Mouse (Mus musculus): ENCODE measurements around the gene Met. TPM values are rescaled to one million over a fixed set of nuclear protein-coding genes. Genes with fewer than 3 reads are reported as not detected.

Gene Met
- polyA plus RNA-seq (2015; fragmentation: Nextera tagmentation; extraction: Ambion mirVana) = 12.2 and 13.5 TPM in 2 replicates

DNA sequence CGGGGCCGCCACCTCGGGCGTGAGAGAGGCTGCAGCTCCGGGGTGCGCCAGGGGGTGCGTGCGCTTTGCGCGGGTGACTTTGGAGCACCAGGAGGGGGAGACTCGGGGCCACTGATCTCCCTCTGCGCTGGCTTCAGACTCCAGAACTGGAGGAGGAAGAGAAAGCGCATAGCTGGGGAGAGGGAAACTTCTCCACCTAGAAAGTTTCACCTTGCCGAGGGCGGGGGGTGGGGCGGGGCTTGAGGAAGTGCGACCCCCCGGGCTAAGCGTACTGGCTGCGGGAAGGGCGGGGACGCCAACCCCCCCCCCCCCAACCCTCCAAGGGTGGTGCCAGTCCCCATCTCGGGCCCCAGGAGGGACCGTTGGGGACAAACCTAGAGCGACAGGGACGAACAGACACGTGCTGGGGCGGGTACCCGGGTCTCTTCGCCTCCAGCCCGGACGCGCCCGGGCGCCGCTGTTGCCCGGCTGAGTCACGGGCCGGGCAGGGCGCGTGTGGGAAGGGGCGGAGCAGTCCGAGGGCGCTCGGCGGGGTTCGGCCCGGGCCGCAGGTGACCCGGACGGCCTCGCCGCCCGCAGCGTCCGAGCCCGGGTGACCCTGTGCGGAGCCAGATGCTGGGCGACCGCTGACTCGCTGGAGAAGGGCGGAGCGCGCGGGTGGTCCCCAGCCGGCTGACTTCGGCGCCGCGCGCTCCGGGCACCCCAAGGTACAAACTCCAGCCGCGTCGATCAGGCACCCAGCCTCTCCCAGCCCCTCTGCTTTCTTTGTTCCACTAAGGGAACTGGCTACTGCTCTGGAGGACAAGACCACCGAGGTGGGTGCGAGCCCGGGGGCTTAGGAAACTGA is at the start of gene Met:
Met (plus strand) TSS at position 367 of the 847 bp plus-strand sequence.
- Histone ChIP-seq H3K36me3 (no peaks in the 10 kb centered on the region), H3K4me3 (replicated peaks) (peak within 1 kb of the TSS; percentile 70), H3K4me2 (replicated peaks) (peak within 1 kb of the TSS; percentile 95), H3K9me3 (no peaks in the 10 kb centered on the region), H3K4me1 (replicated peaks) (no peaks in the 10 kb centered on the region; the same call in 1 of the 2 replicates), H3K27ac (peak within 1 kb of the TSS; percentile 83), H3K27me3 (replicated peaks) (no peaks in the 10 kb centered on the region), H3K9ac (peak within 1 kb of the TSS; percentile 76)
- under 1% methylated on average over 76 of the region's 78 CpGs for WGBS
- peak; percentile 95 for ATAC-seq

DNA sequence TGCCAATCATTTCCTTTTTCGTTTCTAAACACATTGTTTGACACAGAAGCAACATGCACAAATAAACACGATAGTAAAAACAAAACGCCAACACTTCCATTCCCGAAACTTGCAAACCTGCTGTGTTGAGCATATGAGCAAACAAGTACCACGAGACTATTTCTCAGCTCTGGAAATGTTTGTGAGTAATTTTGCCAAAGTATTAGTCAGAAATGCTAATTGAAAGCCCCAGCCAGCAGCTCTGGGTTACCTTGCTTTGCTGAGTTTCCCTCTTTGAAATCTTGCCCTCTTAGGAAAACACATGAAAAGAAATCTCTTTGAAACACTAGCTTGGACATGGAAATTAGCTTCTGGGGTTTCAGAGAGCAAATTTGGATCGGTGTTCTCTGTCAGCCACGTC is 45.4 kb upstream of the Met start:
- H3K9ac ChIP-seq = no peak overlapping the region
- no peaks in the 10 kb centered on the region for H3K4me1 ChIP-seq (replicated peaks)
- WGBS = 80% methylated on average over 7 of the region's 7 CpGs
- no peaks in the 10 kb centered on the region for H3K27me3 ChIP-seq (replicated peaks)
- no peak for ATAC-seq
- no peaks in the 10 kb centered on the region for H3K9me3 ChIP-seq
- no peak overlapping the region for H3K27ac ChIP-seq
- H3K4me3 ChIP-seq (replicated peaks) = no peak overlapping the region
- H3K36me3 ChIP-seq = no peaks in the 10 kb centered on the region
- H3K4me2 ChIP-seq (replicated peaks) = no peak overlapping the region

DNA sequence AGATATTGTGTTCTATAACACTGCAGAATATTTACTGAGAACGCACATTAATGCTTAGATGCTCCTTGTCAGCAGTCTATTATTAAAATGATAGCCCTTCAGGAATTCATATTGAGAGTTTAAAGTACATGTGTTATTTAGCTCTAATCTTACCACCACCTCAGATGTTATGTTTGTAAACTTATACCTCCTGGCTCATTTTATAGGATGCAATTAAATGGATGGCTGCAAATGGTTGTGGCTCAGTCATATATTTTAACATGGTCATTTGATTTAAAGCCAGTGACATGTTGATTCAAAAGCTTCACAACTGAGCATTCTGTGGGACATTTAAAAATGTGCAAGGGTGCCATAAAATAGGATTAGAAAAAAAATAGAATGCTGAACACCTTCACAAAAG is 41.2 kb upstream of the Met start:
- H3K4me2 ChIP-seq (replicated peaks) = no peak overlapping the region
- ATAC-seq = no peak
- no peak overlapping the region for H3K4me3 ChIP-seq (replicated peaks)
- no peaks in the 10 kb centered on the region for H3K27me3 ChIP-seq (replicated peaks)
- no peaks in the 10 kb centered on the region for H3K4me1 ChIP-seq (replicated peaks)
- H3K36me3 ChIP-seq = no peaks in the 10 kb centered on the region
- H3K27ac ChIP-seq = no peak overlapping the region
- H3K9me3 ChIP-seq = no peaks in the 10 kb centered on the region
- 96% methylated on average over 1 of the region's 1 CpGs for WGBS
- no peak overlapping the region for H3K9ac ChIP-seq

DNA sequence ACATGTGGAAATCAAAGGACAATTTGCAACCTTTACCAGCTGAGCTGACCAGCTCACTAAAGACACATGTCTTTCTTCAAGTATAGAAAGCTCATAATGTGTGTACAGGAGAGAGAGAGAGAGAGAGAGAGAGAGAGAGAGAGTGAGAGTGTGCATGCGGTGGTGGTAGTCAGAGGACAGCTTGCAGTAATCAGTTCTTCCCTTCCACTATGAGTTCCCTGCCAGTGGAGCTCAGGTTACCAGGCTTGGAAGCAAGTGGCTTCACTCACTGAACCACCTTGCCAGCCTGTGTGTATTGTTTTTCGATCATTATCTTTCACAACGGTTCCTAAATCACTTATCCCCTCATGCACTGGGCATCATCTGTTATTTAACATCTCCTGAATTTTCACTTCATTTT is 34.6 kb upstream of the Met start:
- Histone ChIP-seq H3K9me3 (no peaks in the 10 kb centered on the region), H3K4me2 (replicated peaks) (no peak overlapping the region), H3K27me3 (replicated peaks) (no peaks in the 10 kb centered on the region), H3K27ac (no peak overlapping the region), H3K9ac (no peak overlapping the region), H3K4me1 (replicated peaks) (no peaks in the 10 kb centered on the region), H3K36me3 (no peaks in the 10 kb centered on the region), H3K4me3 (replicated peaks) (no peak overlapping the region)
- WGBS = 65% methylated on average over 3 of the region's 3 CpGs
- no peak for ATAC-seq

DNA sequence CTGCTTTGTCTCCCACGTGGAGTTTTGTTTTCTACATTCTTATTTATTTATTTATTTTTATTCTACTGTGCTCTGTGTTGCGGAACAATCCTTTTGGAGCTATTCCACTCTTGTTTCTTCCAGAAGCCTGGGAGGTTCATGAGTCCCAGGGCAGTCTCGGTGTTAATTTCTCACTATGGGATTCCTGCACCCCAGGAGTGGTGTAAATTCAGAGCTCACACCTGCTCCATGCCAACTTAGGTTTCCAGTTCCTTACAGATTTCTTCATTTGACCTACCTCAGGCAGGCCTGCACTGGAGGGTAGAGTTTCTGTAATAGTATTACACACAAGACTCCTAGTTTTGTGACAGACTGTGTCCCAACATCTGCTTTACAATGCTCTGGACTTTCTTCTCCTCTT is 34.0 kb upstream of the Met start:
- H3K36me3 ChIP-seq = no peaks in the 10 kb centered on the region
- H3K9me3 ChIP-seq = no peaks in the 10 kb centered on the region
- H3K4me1 ChIP-seq (replicated peaks) = no peaks in the 10 kb centered on the region
- 82% methylated on average over 3 of the region's 3 CpGs for WGBS
- H3K9ac ChIP-seq = no peak overlapping the region
- H3K27ac ChIP-seq = no peak overlapping the region
- no peaks in the 10 kb centered on the region for H3K27me3 ChIP-seq (replicated peaks)
- no peak overlapping the region for H3K4me3 ChIP-seq (replicated peaks)
- H3K4me2 ChIP-seq (replicated peaks) = no peak overlapping the region
- no peak for ATAC-seq

DNA sequence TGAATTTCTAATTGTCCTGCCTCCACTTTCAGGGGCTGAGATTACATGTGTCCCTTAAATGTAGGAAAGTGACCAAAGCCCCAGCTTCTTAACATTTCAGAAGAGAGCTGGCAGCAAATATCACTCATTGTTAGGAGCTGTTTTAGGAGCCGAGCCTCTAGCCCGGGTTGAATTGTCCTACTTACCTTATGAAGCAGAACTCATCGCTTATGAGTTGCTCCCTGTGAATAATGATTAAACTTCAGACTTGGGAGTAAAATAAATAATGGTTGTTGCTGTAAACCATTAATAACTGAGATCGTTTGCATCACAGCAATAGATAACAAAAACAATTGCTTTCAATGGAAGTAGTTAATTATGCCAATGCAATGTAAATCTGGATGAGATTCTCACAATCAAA is 20.3 kb upstream of the Met start:
- no peak overlapping the region for H3K4me3 ChIP-seq (replicated peaks)
- no peaks in the 10 kb centered on the region for H3K9me3 ChIP-seq
- no peaks in the 10 kb centered on the region for H3K36me3 ChIP-seq
- no peak overlapping the region for H3K4me2 ChIP-seq (replicated peaks)
- no peaks in the 10 kb centered on the region for H3K27me3 ChIP-seq (replicated peaks)
- 76% methylated on average over 4 of the region's 4 CpGs for WGBS
- no peaks in the 10 kb centered on the region for H3K4me1 ChIP-seq (replicated peaks)
- no peak for ATAC-seq
- no peak overlapping the region for H3K27ac ChIP-seq
- H3K9ac ChIP-seq = no peak overlapping the region

DNA sequence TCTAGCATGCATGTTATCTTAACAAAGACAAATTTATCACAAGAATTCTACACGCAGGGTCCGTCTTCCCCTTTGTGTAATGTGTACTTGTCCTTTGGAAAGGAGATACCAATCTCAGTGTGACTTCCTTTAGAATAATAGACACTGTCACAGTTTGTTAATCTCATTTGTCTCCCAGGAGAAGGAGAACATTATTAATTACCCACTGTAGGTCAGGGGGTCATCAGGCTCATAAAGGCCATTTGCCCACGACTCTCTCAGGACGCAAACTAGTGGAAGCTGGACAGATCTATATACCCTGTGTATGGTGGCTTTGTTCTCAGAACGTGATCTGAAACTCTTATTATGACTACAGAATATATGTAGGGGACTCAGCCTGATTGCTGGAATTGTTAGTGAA is 12.3 kb upstream of the Met start:
- 44% methylated on average over 5 of the region's 5 CpGs for WGBS
- no peaks in the 10 kb centered on the region for H3K9me3 ChIP-seq
- H3K36me3 ChIP-seq = no peaks in the 10 kb centered on the region
- no peak for ATAC-seq
- no peak overlapping the region for H3K27ac ChIP-seq
- no peak overlapping the region for H3K4me3 ChIP-seq (replicated peaks)
- H3K27me3 ChIP-seq (replicated peaks) = no peaks in the 10 kb centered on the region
- H3K9ac ChIP-seq = no peak overlapping the region
- H3K4me1 ChIP-seq (replicated peaks) = no peaks in the 10 kb centered on the region
- no peak overlapping the region for H3K4me2 ChIP-seq (replicated peaks)

DNA sequence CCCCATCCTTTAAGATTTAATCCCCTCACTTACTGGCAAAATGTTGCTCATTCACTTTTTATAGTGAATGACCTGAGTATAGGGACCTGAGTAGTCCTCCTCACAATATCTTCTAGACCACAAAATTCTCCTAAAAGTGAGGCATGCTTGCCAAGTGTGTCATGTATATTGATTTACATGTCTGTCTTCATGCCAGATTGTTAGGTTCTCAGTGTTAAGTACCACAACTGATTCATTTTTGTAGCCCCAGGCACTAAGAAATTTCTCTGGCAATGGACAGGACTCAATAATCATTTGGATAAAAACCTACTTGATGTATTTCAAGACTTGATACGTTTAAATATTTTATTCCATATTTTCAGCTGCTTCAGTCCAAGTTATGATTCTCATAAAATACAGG is 8.5 kb upstream of the Met start:
- Histone ChIP-seq H3K4me1 (replicated peaks) (no peaks in the 10 kb centered on the region), H3K4me3 (replicated peaks) (no peak overlapping the region), H3K36me3 (no peaks in the 10 kb centered on the region), H3K9me3 (no peaks in the 10 kb centered on the region), H3K4me2 (replicated peaks) (no peak overlapping the region), H3K27ac (no peak overlapping the region), H3K27me3 (replicated peaks) (no peaks in the 10 kb centered on the region), H3K9ac (no peak overlapping the region)
- no peak for ATAC-seq
- WGBS = 90% methylated on average over 1 of the region's 1 CpGs

DNA sequence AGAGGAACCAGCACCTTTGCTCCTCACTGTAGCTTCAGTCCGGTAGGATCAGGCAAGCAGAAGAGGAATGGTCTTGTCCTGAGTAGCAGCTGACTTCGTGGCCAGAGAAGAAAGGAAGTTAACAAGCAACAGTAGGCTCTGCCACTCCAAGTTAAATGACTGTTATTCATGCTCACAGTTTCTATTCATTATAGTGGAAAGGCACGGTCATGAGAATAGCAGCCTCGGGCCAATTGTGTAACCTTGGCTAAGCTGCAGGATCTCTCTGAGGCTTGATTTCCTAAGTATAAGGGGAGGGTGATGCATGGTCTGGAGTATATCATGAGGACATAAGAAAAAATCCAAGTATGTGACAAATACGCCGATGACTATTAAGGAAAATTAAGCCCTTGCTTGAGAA is 4.0 kb upstream of the Met start:
- whole genome bisulfite sequencing = 72% methylated on average over 6 of the region's 6 CpGs
- Histone ChIP-seq H3K27ac (no peak overlapping the region), H3K9ac (no peak overlapping the region), H3K4me3 (replicated peaks) (no peak overlapping the region), H3K4me2 (replicated peaks) (no peak overlapping the region), H3K9me3 (no peaks in the 10 kb centered on the region), H3K4me1 (replicated peaks) (no peaks in the 10 kb centered on the region; the same call in 1 of the 2 replicates), H3K27me3 (replicated peaks) (no peaks in the 10 kb centered on the region), H3K36me3 (no peaks in the 10 kb centered on the region)
- no peak for ATAC-seq

DNA sequence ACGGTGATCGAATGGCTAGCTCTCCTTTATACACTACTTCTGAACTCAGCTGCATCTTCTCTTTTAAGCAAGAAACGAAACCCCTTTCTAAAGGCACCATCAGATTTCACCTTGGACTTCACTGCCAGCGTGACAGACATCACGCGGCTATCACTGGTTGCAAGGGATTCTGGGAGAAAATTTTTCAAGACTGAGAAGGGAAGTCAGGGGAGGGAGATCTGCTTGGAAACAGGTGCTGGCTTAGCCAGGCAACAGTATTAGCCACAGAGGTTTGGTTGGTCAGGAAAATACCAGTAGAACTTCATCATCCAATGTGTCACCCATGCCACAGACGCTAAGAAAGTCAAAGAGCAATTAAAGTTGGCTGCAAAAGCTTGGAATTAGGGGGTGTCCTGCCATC is 2.2 kb upstream of the Met start:
- H3K27me3 ChIP-seq (replicated peaks) = no peaks in the 10 kb centered on the region
- no peaks in the 10 kb centered on the region for H3K36me3 ChIP-seq
- 77% methylated on average over 7 of the region's 7 CpGs for WGBS
- no peaks in the 10 kb centered on the region; the same call in 1 of the 2 replicates for H3K4me1 ChIP-seq (replicated peaks)
- H3K27ac ChIP-seq = no peak overlapping the region
- no peak for ATAC-seq
- H3K4me2 ChIP-seq (replicated peaks) = no peak overlapping the region
- H3K9me3 ChIP-seq = no peaks in the 10 kb centered on the region
- H3K9ac ChIP-seq = no peak overlapping the region
- H3K4me3 ChIP-seq (replicated peaks) = no peak overlapping the region

DNA sequence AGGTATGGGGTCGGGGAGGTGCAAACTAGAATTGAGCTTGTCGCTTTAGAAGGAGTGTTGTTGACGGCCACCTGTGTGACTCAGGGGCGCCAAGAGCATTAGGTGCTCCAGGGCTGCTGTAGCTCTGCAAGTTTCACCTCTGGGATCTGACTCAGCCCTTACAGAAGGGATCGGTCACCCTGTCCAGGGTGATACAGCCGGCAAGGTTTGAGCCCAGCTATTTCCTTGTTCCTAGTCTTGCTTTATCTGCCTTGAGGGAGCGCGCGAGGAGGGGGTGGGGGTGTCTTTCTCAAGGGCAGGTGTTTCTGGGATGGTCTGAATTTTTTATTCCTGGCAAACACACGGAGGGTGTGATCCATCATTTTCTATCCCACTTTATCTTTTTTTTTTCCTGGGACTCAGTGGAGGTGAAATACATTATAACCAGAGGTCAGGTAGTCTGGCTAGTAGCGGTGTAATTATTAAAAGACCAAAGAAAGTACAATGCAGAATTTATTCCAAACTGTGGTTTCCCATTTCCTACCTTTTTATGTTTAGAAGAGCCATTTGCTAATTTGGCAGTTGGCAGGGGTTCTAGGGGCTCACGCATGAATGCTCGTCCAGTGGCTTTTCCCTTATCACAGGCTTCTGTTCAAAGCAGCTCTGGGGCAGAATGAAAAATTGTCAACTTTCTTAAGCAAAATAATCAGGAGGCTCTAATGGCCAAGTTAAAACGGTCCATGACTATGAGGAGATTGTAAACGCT is 853 bp downstream of the Met start:
- Histone ChIP-seq H3K9me3 (no peaks in the 10 kb centered on the region), H3K36me3 (no peaks in the 10 kb centered on the region), H3K4me2 (replicated peaks) (peak overlapping the region; percentile 95), H3K4me1 (replicated peaks) (no peaks in the 10 kb centered on the region; the same call in 1 of the 2 replicates), H3K9ac (peak overlapping the region; percentile 76), H3K27me3 (replicated peaks) (no peaks in the 10 kb centered on the region), H3K27ac (peak overlapping the region; percentile 83), H3K4me3 (replicated peaks) (peak overlapping the region; percentile 70)
- 5% methylated on average over 15 of the region's 15 CpGs for WGBS
- peak; percentile 77 for ATAC-seq

DNA sequence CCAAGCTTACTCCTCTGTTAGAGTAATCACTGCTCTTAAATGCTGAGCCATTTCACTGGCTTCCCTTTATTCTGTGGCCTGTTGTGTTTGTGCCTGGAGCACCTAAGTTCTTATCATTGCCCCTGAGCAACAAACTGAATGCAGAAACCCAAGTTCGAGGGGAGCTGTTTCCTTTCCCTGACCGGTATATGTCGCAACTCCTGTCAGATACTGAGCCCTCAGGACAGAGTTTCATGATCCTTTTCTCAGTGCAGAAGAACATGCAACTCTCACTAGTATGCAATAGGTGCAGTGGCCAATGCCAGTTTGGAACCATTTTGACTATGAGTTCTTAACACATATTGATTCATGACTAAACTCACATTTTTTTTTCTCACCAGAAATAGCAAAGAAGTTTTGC is 2.9 kb downstream of the Met start:
- no peaks in the 10 kb centered on the region for H3K9me3 ChIP-seq
- no peak overlapping the region for H3K9ac ChIP-seq
- no peaks in the 10 kb centered on the region for H3K36me3 ChIP-seq
- H3K4me2 ChIP-seq (replicated peaks) = peak overlapping the region; percentile 38
- no peaks in the 10 kb centered on the region for H3K27me3 ChIP-seq (replicated peaks)
- H3K4me1 ChIP-seq (replicated peaks) = no peaks in the 10 kb centered on the region; the same call in 1 of the 2 replicates
- ATAC-seq = no peak
- 63% methylated on average over 3 of the region's 3 CpGs for WGBS
- H3K27ac ChIP-seq = no peak overlapping the region
- no peak overlapping the region for H3K4me3 ChIP-seq (replicated peaks)
